Mouse (Mus musculus) Patski (cell line): ENCODE results near the gene Stxbp1. TPM values are rescaled to one million over a fixed set of nuclear protein-coding genes. Genes with fewer than 3 reads are reported as not detected.

Source experiments
- ATAC-seq: fragments of 100-300 bp; one replicate; pipeline ENCODE4 v1.8.0; 2021
- CTCF ChIA-PET: fragments of 350-600 bp; sonication (Branson Sonifier 250); formaldehyde crosslinking; loops from one replicate; lab custom pipeline; 2022; ENCODE audit warnings: inconsistent platforms; lab: Charles Lee
- POLR2A ChIA-PET: fragments of 350-600 bp; sonication (Branson Sonifier 250); formaldehyde crosslinking; loops from one replicate; lab custom pipeline; 2022; ENCODE audit warnings: antibody characterized with exemption, inconsistent platforms; lab: Charles Lee
- DNase-seq: peaks from one replicate; pipeline ENCODE4 v3.0.0-alpha.2; 2011; ENCODE audit warnings: low read depth, low spot score
- H3K27me3 ChIP-seq: fragments of 371-371 bp; one replicate; pipeline ENCODE4 v1.5.1; 2021
- CTCF ChIP-seq: fragments of 100-300 bp; IDR thresholded peaks from one replicate; pipeline ENCODE4 v1.5.1; 2021
- in situ Hi-C: fragments of 300-500 bp; cut with MboI; formaldehyde crosslinking; loops from 3 replicates; pipeline ENCODE4 v1.11.1; 2018; ENCODE audit warnings: low pct_unique_long_range_greater_than_20kb, mixed read lengths
- polyA plus RNA-seq: library from polyadenylated mRNA; unstranded; gene quantifications from one replicate; pipeline ENCODE4 v1.2.3, GENCODE M21; 2021

Gene Stxbp1
- polyA plus RNA-seq, 1 experiment from 2014 or later = 30.1 TPM

DNA sequence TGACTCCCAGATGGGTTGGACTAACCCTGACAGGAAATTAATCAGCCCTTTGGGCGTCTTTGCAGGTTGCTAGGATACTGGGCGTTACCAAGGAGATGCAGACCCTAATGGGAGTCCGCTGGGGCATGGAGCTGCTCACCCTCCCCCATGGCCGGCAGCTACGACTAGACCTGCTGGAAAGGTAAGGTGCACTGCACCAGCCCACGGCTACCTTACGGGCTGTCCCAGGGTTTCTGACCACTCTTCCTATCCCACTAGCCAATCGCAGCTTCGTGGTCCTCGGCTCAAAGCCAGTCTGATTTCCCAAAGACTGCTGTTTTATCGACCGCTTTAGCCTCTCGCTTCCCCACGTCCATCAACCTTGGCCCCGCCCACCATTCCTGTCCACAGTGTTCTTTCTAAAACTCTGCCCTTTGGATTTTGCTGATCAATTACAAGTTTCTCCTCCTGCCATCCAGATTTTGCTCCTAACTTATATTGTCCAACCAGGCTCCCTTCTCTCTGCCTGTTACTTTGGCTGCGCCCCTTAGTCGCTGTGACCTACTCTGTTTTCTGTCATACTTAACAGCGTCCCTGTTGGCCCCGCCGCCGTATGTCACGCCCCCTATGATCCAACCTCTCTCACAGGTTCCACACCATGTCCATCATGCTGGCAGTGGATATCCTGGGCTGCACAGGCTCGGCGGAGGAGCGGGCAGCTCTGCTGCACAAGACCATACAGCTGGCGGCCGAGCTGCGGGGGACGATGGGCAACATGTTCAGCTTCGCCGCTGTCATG, 96.0 kb downstream of the Stxbp1 start:
- CTCF ChIA-PET = interaction anchor here (1.7 kb wide), 1 partner anchor 38 kb away, joined by 4 read pairs; the partner anchor contains the start of gene Cdk9
- in situ Hi-C loops = no loop called here
- no peaks in the 10 kb centered on the region for H3K27me3 ChIP-seq
- DNase-seq (no peak), ATAC-seq (no peak)
- no peak for TF ChIP-seq CTCF
- POLR2A ChIA-PET = no interaction called here

DNA sequence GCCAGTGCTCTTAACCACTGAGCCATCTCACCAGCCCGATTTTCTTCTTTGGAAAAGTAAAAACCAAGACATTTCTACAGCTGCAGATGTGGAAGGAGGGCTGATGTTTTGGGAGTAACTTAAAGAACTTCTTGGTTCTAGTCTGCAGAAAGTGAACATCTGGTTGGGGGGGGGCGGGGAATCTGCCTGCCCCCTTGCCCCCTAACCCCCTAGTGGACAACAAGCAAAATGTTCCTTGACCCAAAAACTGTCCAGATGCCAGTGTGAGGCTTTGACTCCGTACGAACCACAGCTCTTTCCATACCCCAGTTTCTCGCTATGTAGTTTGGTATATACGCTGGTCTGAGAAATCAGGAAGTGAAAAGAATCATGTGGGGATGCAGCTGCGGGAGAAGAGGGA, 96.8 kb downstream of the Stxbp1 start:
- POLR2A ChIA-PET = interaction anchor here (0.6 to 0.9 kb wide), 2 partner anchors 10 to 36 kb away, joined by 4 to 9 read pairs; no protein-coding TSS in a partner anchor
- in situ Hi-C loops = no loop called here
- CTCF ChIA-PET = interaction anchor here (1.7 kb wide), 1 partner anchor 37 kb away, joined by 4 read pairs; the partner anchor contains the start of gene Cdk9
- DNase-seq (no peak), ATAC-seq (no peak)
- no peaks in the 10 kb centered on the region for H3K27me3 ChIP-seq
- TF ChIP-seq CTCF = no peak

DNA sequence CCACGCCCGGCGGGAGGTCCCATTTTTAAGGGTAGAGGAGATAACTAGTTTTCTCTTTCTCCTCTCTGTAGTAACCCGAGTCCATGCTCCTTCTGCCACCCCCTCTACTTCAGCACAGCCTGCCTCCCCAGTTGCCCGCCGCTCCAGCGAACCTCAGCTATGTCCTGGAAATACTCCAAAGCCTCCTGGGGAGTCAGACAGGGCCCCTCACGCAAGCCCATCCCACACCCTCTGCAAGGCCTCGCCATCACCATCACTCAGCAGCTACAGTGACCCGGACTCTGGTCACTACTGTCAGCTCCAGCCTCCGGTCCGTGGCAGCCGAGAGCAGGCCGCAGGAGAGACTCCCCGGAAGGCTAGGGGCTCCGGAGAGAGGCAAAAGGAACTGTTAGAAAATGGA, 98.0 kb downstream of the Stxbp1 start:
- in situ Hi-C loops = no loop called here
- ChIA-PET POLR2A (no interaction called here), CTCF (interaction anchor here (0.7 to 2.2 kb wide), 3 partner anchors 18 to 207 kb away, joined by 3 to 5 read pairs (median 4); no protein-coding TSS in a partner anchor)
- ATAC-seq (peak; percentile 70), DNase-seq (peak; percentile 30)
- no peak for TF ChIP-seq CTCF
- no peaks in the 10 kb centered on the region for H3K27me3 ChIP-seq

DNA sequence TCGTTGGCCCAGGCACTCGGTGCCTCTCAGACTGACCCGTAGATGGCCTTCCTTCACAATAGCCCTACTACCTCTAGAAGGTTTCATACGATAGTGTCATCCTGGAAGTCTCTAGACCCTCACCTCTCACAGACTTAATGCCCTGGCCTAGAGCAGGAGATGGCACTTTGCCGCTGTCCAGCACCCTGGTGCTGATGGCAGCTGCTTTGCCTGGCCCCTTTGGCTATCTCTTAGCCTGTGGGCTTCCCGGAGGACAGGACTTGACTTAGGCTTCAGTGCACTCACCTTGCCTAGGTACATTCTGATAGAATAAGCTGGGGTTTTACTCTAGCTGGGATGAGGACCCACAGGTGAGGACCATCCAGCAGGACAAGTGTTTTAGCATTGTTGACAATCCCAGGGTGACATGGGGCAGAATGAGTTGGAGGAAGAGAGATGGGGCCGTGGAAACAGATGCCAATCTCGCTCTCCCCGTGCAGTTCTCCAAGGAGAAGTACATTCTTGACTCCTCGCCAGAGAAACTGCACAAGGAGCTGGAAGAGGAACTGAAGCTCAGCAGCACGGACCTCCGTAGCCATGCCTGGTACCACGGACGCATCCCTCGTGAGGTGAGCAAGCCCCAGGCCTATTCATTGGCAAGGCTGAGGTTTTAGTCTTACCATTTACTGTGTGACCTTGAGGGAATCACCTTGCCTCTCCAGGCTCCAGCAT, 102.6 kb downstream of the Stxbp1 start:
- DNase-seq = no peak
- ChIA-PET POLR2A (no interaction called here), CTCF (interaction anchor here (1.6 kb wide), 1 partner anchor 12 kb away, joined by 3 read pairs; the partner anchor contains the start of gene Tor2a)
- in situ Hi-C loops = no loop called here
- no peak for TF ChIP-seq CTCF
- no peak for ATAC-seq
- H3K27me3 ChIP-seq = peaks cover 23% of the 10 kb centered on the region

DNA sequence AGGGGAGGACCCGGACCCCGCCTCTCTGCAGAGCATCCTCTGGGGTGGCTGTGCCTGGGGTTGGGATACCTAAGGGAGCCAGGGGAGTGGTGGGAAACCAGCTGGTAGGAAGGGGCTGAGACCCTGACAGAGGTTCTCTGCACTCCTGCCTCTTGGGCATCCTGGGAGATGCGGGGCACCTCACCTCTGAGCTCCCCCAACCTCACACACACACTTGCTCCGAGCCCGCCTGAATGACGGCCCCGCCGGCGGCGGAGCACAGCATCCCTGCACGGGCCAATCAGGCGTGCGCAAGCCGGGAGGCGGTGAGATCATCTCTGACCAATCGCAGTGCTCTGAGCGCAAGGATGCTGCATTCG, 104.9 kb downstream of the Stxbp1 start:
- no peak for TF ChIP-seq CTCF
- ChIA-PET CTCF (no interaction called here), POLR2A (no interaction called here)
- no peak for ATAC-seq
- peaks cover 23% of the 10 kb centered on the region for H3K27me3 ChIP-seq
- in situ Hi-C loops = no loop called here
- DNase-seq = no peak

DNA sequence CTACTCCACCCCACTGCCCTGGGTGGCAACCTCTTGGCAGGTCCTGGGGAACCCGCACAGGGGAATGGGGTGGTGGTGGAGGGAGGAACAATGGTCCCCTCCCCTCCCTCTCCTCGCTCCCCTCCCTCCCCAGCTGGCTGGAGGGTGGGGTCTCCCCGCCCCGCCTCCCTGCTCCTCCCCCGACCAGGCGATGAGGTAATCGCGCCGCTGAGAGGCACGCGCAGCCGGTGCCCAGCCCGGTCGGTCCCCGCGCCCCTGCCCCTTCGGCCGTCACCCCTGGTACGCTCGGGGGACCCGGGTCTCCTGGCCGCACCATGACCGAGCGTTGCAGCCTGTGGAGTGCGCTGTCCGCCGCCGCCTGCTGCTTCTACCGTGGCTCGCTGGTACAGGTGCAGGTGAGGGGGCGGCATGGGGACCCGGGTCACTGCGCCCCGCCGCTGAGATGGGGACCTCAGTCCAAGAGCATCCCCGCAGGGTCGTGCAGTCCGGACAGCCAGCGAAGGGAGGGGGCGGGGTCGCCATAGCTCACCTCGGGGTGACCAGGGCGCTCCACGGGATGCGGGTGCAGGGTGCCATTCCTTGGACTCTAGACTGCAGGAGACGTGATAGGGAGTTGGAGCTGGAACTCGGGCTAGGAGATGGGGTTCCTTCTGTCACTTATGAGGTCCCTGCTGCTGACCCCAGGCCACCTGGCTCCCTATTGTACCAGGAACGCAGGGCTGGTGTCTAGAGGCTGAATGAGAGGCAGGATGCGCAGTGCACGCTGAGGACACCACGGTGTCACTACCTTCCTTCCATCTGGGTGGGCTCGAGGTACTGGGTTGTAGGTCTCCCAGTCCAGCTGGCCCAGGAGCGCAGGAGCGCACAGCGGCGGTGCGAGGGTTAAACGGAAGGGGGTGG, 105.5 kb downstream of the Stxbp1 start:
- peaks cover 23% of the 10 kb centered on the region for H3K27me3 ChIP-seq
- TF ChIP-seq CTCF = no peak
- CTCF ChIA-PET = interaction anchor here (1.2 kb wide), 1 partner anchor 126 kb away, joined by 3 read pairs; no protein-coding TSS in a partner anchor

DNA sequence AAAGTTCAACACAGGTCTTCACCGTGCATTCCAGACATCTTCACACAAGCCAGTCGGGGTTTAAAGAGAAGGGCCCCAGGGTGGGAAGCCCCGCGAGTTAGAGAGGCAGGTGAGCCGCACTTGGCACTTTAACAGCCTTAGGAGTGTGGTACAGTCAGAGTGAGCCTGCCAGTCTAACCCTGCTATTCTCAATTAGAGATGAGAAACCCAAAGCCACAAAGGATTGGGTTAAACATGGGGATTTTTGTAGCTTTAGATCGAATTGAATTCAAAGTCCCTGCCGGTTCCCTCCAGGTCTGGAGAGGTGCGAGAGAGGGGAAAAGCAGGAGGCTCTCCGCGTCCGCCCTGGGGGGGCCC, 106.2 kb downstream of the Stxbp1 start, which contains the start of gene 6330409D20Rik:
Gene 6330409D20Rik, minus strand, starts transcription at position 101 of the 357 bp plus-strand sequence.
- in situ Hi-C loops = no loop called here
- peaks cover 23% of the 10 kb centered on the region for H3K27me3 ChIP-seq
- DNase-seq (no peak), ATAC-seq (no peak)
- no peak for TF ChIP-seq CTCF
- POLR2A ChIA-PET = no interaction called here
- CTCF ChIA-PET = interaction anchor here (1.2 kb wide), 1 partner anchor 127 kb away, joined by 3 read pairs; no protein-coding TSS in a partner anchor

More for the DNA sequence above, 105.5 kb downstream of the Stxbp1 start:
- in situ Hi-C loops = no loop called here
- ATAC-seq (peak; percentile 23), DNase-seq (no peak)
- POLR2A ChIA-PET = interaction anchor here (0.6 kb wide), 1 partner anchor 31 kb away, joined by 3 read pairs; no protein-coding TSS in a partner anchor

DNA sequence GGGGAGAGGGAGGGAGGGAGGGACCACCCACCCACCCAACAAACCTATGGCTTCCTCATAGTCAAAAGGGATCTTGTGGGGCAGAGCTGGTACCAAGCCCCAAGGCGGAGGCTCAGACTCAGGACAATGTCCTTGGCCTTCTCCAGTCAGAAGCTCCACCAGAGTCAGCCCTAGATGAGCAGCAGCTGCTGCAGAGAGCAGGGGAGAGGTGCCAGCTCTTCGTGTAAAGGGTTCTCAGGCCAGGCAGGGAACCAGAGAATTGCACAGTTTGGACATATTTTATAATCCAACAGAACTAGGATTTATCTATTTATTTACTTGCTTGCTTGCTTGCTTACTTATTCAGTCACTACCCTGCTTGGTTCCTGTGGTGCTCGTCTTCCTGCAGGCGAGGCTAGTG, 107.7 kb downstream of the Stxbp1 start:
- in situ Hi-C loops = no loop called here
- no peak for DNase-seq
- ChIA-PET CTCF (no interaction called here), POLR2A (no interaction called here)
- no peak for TF ChIP-seq CTCF
- ATAC-seq = no peak
- peaks cover 23% of the 10 kb centered on the region for H3K27me3 ChIP-seq

Other genes starting within 250 kb of the Stxbp1 start
- 38.2 TPM for gene St6galnac6, start 247.5 kb downstream of the Stxbp1 start, polyA plus RNA-seq
- 99.0 TPM for gene Ak1, start 225.5 kb downstream of the Stxbp1 start, polyA plus RNA-seq
- 1.5 TPM for gene Eng, start 200.7 kb downstream of the Stxbp1 start, polyA plus RNA-seq
- 28.9 TPM for gene Fpgs, start 143.1 kb downstream of the Stxbp1 start, polyA plus RNA-seq
- 93.3 TPM for gene Cdk9, start 134.2 kb downstream of the Stxbp1 start, polyA plus RNA-seq
- 3.6 TPM for gene Sh2d3c, start 126.2 kb downstream of the Stxbp1 start, polyA plus RNA-seq
- not detected for gene 6330409D20Rik, start 106.2 kb downstream of the Stxbp1 start, polyA plus RNA-seq
- gene Tor2a, start 90.0 kb downstream of the Stxbp1 start, polyA plus RNA-seq = 66.0 TPM
- 2.8 TPM for gene Ttc16, start 71.6 kb downstream of the Stxbp1 start, polyA plus RNA-seq
- gene Ptrh1, start 71.5 kb downstream of the Stxbp1 start, polyA plus RNA-seq = 19.5 TPM
- 1.8 TPM for gene Cfap157, start 62.8 kb downstream of the Stxbp1 start, polyA plus RNA-seq
- gene Fam129b, start 28.9 kb upstream of the Stxbp1 start, polyA plus RNA-seq = 170 TPM
- gene Rpl12, start 114.3 kb upstream of the Stxbp1 start, polyA plus RNA-seq = 52.5 TPM
- 29.3 TPM for gene Lrsam1, start 114.4 kb upstream of the Stxbp1 start, polyA plus RNA-seq
- 21.5 TPM for gene Slc2a8, start 134.8 kb upstream of the Stxbp1 start, polyA plus RNA-seq